Mouse (Mus musculus): Measurements from ENCODE around the gene Ppfibp1.

GRCm38 (mm10) chr6:147053785-147054646 is 165.7 kb downstream of the Ppfibp1 start:
- no peak for TF ChIP-seq CTCF (IDR thresholded peaks at IDR 0.05; ENCODE audit: low read depth)
- TF ChIP-seq EP300 (IDR thresholded peaks at IDR 0.05; ENCODE audit: low read depth): no peak

Measured in heart, postnatal 0 days (tissue).